Mouse (Mus musculus): ENCODE data around the gene Spns2. TPM values are rescaled to one million over a fixed set of nuclear protein-coding genes. Genes with fewer than 3 reads are reported as not detected.

Spns2 gene
- polyA plus RNA-seq, 1 experiment from 2014 or later, result 11.1 TPM

- peak; percentile 36 for ATAC-seq
Measured at GRCm38 (mm10) chr11:72406079-72406675, 83.5 kb downstream of the Spns2 start.

GRCm38 (mm10) chr11:72405532-72405931 is 84.2 kb downstream of the Spns2 start:
- H3K4me1 ChIP-seq (ENCODE audit: insufficient read depth, low read depth, low read length), result peaks cover 21% of the 10 kb centered on the region; the same call in 1 of the 2 replicates

More at GRCm38 (mm10) chr11:72406079-72406675, 83.5 kb downstream of the Spns2 start:
- no peak overlapping the region for H3K4me3 ChIP-seq (ENCODE audit: low read depth, low read length)
- H3K4me2 ChIP-seq (replicated peaks; ENCODE audit: low read depth, low read length), result peak overlapping the region; percentile 91
- H3K4me1 ChIP-seq (ENCODE audit: insufficient read depth, low read depth, low read length), result peaks cover 21% of the 10 kb centered on the region; the same call in 1 of the 2 replicates
- H3K9me3 ChIP-seq (ENCODE audit: low read length), result no peaks in the 10 kb centered on the region
- H3K36me3 ChIP-seq (ENCODE audit: insufficient read depth, low read length), result no peaks in the 10 kb centered on the region; the same call in 1 of the 2 replicates
- peak overlapping the region; percentile 81; the same call in 1 of the 2 replicates for H3K27ac ChIP-seq (ENCODE audit: low read length)
- peak; percentile 71 for DNase-seq (ENCODE audit: low spot score)
- no peak overlapping the region for H3K9ac ChIP-seq (replicated peaks; ENCODE audit: low read depth)
- 41% methylated on average over 7 of the region's 8 CpGs for WGBS
- TF ChIP-seq CTCF (IDR thresholded peaks at IDR 0.05) (no peak), EP300 (IDR thresholded peaks at IDR 0.05) (no peak)
- H3K27me3 ChIP-seq (replicated peaks; ENCODE audit: insufficient read depth, low read length), result no peaks in the 10 kb centered on the region

GRCm38 (mm10) chr11:72402969-72403368 is 86.7 kb downstream of the Spns2 start:
- no peak for DNase-seq (ENCODE audit: low spot score)
- H3K27ac ChIP-seq (ENCODE audit: low read length), result no peak overlapping the region
- H3K9me3 ChIP-seq (ENCODE audit: low read length), result no peaks in the 10 kb centered on the region
- TF ChIP-seq EP300 (IDR thresholded peaks at IDR 0.05) (no peak), CTCF (IDR thresholded peaks at IDR 0.05) (no peak)
- WGBS, result 77% methylated on average over 11 of the region's 12 CpGs
- no peaks in the 10 kb centered on the region for H3K27me3 ChIP-seq (replicated peaks; ENCODE audit: insufficient read depth, low read length)
- H3K4me2 ChIP-seq (replicated peaks; ENCODE audit: low read depth, low read length), result no peak overlapping the region
- H3K36me3 ChIP-seq (ENCODE audit: insufficient read depth, low read length), result peaks cover 4% of the 10 kb centered on the region
- no peak overlapping the region for H3K4me3 ChIP-seq (ENCODE audit: low read depth, low read length)
- ATAC-seq, result no peak
- no peak overlapping the region for H3K9ac ChIP-seq (replicated peaks; ENCODE audit: low read depth)
- H3K4me1 ChIP-seq (ENCODE audit: insufficient read depth, low read depth, low read length), result peaks cover 23% of the 10 kb centered on the region; the same call in 1 of the 2 replicates

More at GRCm38 (mm10) chr11:72405532-72405931, 84.2 kb downstream of the Spns2 start:
- Histone ChIP-seq H3K4me2 (replicated peaks; ENCODE audit: low read depth, low read length) (no peak overlapping the region), H3K36me3 (ENCODE audit: insufficient read depth, low read length) (no peaks in the 10 kb centered on the region; the same call in 1 of the 2 replicates), H3K27me3 (replicated peaks; ENCODE audit: insufficient read depth, low read length) (no peaks in the 10 kb centered on the region), H3K9ac (replicated peaks; ENCODE audit: low read depth) (no peak overlapping the region), H3K27ac (ENCODE audit: low read length) (peak overlapping the region; percentile 51; the same call in 1 of the 2 replicates), H3K4me3 (ENCODE audit: low read depth, low read length) (no peak overlapping the region), H3K9me3 (ENCODE audit: low read length) (no peaks in the 10 kb centered on the region)
- ATAC-seq (no peak), DNase-seq (ENCODE audit: low spot score) (no peak)
- no peak for TF ChIP-seq EP300 (IDR thresholded peaks at IDR 0.05)
- no peak for TF ChIP-seq CTCF (IDR thresholded peaks at IDR 0.05)
- 45% methylated on average over 4 of the region's 4 CpGs for WGBS

DNA sequence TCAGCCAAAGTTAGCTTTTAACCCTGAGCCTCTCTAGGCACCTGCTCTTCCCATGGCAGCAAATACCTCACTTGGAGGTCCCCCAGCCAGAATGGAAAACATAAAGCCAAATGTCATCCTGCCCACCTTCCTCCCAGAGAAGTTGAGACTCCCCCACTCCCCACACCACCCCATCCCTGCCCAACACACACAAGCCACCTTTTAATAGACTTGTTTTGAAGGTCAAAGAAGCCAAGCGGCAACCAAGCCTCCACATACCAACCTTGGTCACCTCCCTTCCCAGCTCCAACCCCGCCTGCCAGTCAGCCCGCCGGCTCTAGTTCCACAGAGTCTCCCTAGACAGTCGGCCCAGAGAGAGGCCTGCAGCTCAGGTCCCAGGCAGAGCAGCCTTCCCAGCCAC is 87.7 kb downstream of the Spns2 start:
- no peaks in the 10 kb centered on the region for H3K9me3 ChIP-seq (ENCODE audit: low read length)
- 58% methylated on average over 5 of the region's 5 CpGs for WGBS
- H3K36me3 ChIP-seq (ENCODE audit: insufficient read depth, low read length), result peaks cover 4% of the 10 kb centered on the region
- peaks cover 17% of the 10 kb centered on the region; the same call in 1 of the 2 replicates for H3K4me1 ChIP-seq (ENCODE audit: insufficient read depth, low read depth, low read length)
- no peak overlapping the region for H3K9ac ChIP-seq (replicated peaks; ENCODE audit: low read depth)
- ATAC-seq (no peak), DNase-seq (ENCODE audit: low spot score) (no peak)
- H3K27me3 ChIP-seq (replicated peaks; ENCODE audit: insufficient read depth, low read length), result no peaks in the 10 kb centered on the region
- H3K27ac ChIP-seq (ENCODE audit: low read length), result peak overlapping the region; percentile 23; the same call in 1 of the 2 replicates
- no peak overlapping the region for H3K4me3 ChIP-seq (ENCODE audit: low read depth, low read length)
- TF ChIP-seq EP300 (IDR thresholded peaks at IDR 0.05), result no peak
- no peak for TF ChIP-seq CTCF (IDR thresholded peaks at IDR 0.05)
- no peak overlapping the region for H3K4me2 ChIP-seq (replicated peaks; ENCODE audit: low read depth, low read length)

Other genes with a start within 250 kb of the Spns2 start
- not detected in 2 replicates for gene Slc13a5, start 222.7 kb downstream of the Spns2 start, polyA plus RNA-seq (2015; fragmentation: Nextera tagmentation; extraction: Ambion mirVana)
- 32.3 and 39.7 TPM in 2 replicates for gene Xaf1, start 188.3 kb downstream of the Spns2 start, polyA plus RNA-seq (2015; fragmentation: Nextera tagmentation; extraction: Ambion mirVana)
- not detected in 2 replicates for gene Fbxo39, start 175.5 kb downstream of the Spns2 start, polyA plus RNA-seq (2015; fragmentation: Nextera tagmentation; extraction: Ambion mirVana)
- 14.2 and 17.3 TPM in 2 replicates for gene Tekt1, start 127.5 kb downstream of the Spns2 start, polyA plus RNA-seq (2015; fragmentation: Nextera tagmentation; extraction: Ambion mirVana)
- gene Smtnl2, start 78.2 kb downstream of the Spns2 start, polyA plus RNA-seq (2015; fragmentation: Nextera tagmentation; extraction: Ambion mirVana), result 108 TPM in 2 replicates
- 0.94 and 1.0 TPM in 2 replicates for gene Ggt6, start 54.4 kb downstream of the Spns2 start, polyA plus RNA-seq (2015; fragmentation: Nextera tagmentation; extraction: Ambion mirVana)
- gene Mybbp1a, start 48.5 kb downstream of the Spns2 start, polyA plus RNA-seq (2015; fragmentation: Nextera tagmentation; extraction: Ambion mirVana), result 41.5 and 44.3 TPM in 2 replicates
- 0.06 and 0.12 TPM in 2 replicates for gene Spns3, start 60.6 kb upstream of the Spns2 start, polyA plus RNA-seq (2015; fragmentation: Nextera tagmentation; extraction: Ambion mirVana)
- gene Ube2g1, start 117.4 kb upstream of the Spns2 start, polyA plus RNA-seq (2015; fragmentation: Nextera tagmentation; extraction: Ambion mirVana), result 44.9 and 48.4 TPM in 2 replicates
- 7.9 and 9.4 TPM in 2 replicates for gene Ankfy1, start 200.1 kb upstream of the Spns2 start, polyA plus RNA-seq (2015; fragmentation: Nextera tagmentation; extraction: Ambion mirVana)

Data from lung, postnatal 0 days (tissue).